Mouse (Mus musculus) hindbrain, embryonic 13.5 days (tissue): ENCODE measurements around the gene Nutm1. TPM values are rescaled to one million over a fixed set of nuclear protein-coding genes. Genes with fewer than 3 reads are reported as not detected.
A peak's percentile ranks its signal among the peaks of the same experiment; 100 is the strongest.

Experiments used
- ATAC-seq: fragments of 200-750 bp; cut with Nextera tagmentation; 2 replicates; pipeline ENCODE4 v1.8.0; 2017; ENCODE audit warnings: moderate TSS enrichment; ENCODE audit not compliant: low FRiP score
- H3K27ac ChIP-seq: fragments of 300-500 bp; sonication (generic); 2 replicates; pipeline ENCODE4 v1.5.1; 2015; ENCODE audit warnings: inconsistent platforms, mild to moderate bottlenecking, moderate library complexity
- H3K27me3 ChIP-seq: fragments of 300-500 bp; sonication (generic); 2 replicates; pipeline ENCODE4 v1.6.1; 2015; ENCODE audit warnings: mild to moderate bottlenecking, inconsistent platforms
- H3K36me3 ChIP-seq: fragments of 300-500 bp; sonication (generic); 2 replicates; pipeline ENCODE4 v1.6.1; 2015; ENCODE audit warnings: mild to moderate bottlenecking, inconsistent platforms
- H3K4me1 ChIP-seq: fragments of 300-500 bp; sonication (generic); replicated peaks from 2 replicates; pipeline ENCODE4 v1.6.1; 2015; ENCODE audit warnings: inconsistent platforms
- H3K4me2 ChIP-seq: fragments of 300-500 bp; sonication (generic); 2 replicates; pipeline ENCODE4 v1.6.1; 2015; ENCODE audit warnings: inconsistent platforms, mild to moderate bottlenecking, moderate library complexity
- H3K4me3 ChIP-seq: fragments of 300-500 bp; sonication (generic); 2 replicates; pipeline ENCODE4 v1.5.1; 2015; ENCODE audit warnings: mild to moderate bottlenecking, inconsistent platforms
- H3K9ac ChIP-seq: fragments of 300-500 bp; sonication (generic); 2 replicates; pipeline ENCODE4 v1.6.1; 2015; ENCODE audit warnings: mild to moderate bottlenecking, inconsistent platforms
- H3K9me3 ChIP-seq: fragments of 300-500 bp; sonication (generic); 2 replicates; pipeline ENCODE4 v1.6.1; 2016; ENCODE audit warnings: inconsistent platforms
- WGBS: fragments of 180-500 bp; shearing (Covaris S2); methylation state at CpG from one replicate; pipeline ENCODE4 v1.1.7; 2015; 5-methylcytosine and 5-hydroxymethylcytosine counted together
- polyA plus RNA-seq: library from polyadenylated mRNA; unstranded; fragments of >200 nt; fragmentation: Nextera tagmentation; extraction: Ambion mirVana; gene quantifications from 2 replicates; pipeline ENCODE4 v1.2.1, GENCODE M21; 2015

The Nutm1 gene
- polyA plus RNA-seq, 1 experiment from 2014 or later, result 0.05 TPM

- Histone ChIP-seq H3K9ac (no peak overlapping the region), H3K36me3 (peaks cover 3% of the 10 kb centered on the region; the same call in 1 of the 2 replicates), H3K4me3 (no peak overlapping the region), H3K4me1 (peaks cover 23% of the 10 kb centered on the region), H3K4me2 (no peak overlapping the region), H3K9me3 (no peaks in the 10 kb centered on the region), H3K27me3 (no peaks in the 10 kb centered on the region), H3K27ac (no peak overlapping the region)
- WGBS, result 89% methylated on average over 2 of the region's 2 CpGs
- no peak for ATAC-seq
Observed at GRCm38 (mm10) chr2:112272909-112273308, 13.8 kb upstream of the Nutm1 start.

- peaks cover 43% of the 10 kb centered on the region for H3K4me1 ChIP-seq
- H3K36me3 ChIP-seq, result no peaks in the 10 kb centered on the region
- H3K4me2 ChIP-seq, result peak overlapping the region; percentile 25
- H3K27ac ChIP-seq, result no peak overlapping the region
- no peaks in the 10 kb centered on the region for H3K27me3 ChIP-seq
- no peak overlapping the region for H3K9ac ChIP-seq
- WGBS, result 85% methylated on average over 2 of the region's 2 CpGs
- H3K4me3 ChIP-seq, result no peak overlapping the region
- ATAC-seq, result no peak
- no peaks in the 10 kb centered on the region for H3K9me3 ChIP-seq
Observed at GRCm38 (mm10) chr2:112270011-112270410, 10.9 kb upstream of the Nutm1 start.

DNA sequence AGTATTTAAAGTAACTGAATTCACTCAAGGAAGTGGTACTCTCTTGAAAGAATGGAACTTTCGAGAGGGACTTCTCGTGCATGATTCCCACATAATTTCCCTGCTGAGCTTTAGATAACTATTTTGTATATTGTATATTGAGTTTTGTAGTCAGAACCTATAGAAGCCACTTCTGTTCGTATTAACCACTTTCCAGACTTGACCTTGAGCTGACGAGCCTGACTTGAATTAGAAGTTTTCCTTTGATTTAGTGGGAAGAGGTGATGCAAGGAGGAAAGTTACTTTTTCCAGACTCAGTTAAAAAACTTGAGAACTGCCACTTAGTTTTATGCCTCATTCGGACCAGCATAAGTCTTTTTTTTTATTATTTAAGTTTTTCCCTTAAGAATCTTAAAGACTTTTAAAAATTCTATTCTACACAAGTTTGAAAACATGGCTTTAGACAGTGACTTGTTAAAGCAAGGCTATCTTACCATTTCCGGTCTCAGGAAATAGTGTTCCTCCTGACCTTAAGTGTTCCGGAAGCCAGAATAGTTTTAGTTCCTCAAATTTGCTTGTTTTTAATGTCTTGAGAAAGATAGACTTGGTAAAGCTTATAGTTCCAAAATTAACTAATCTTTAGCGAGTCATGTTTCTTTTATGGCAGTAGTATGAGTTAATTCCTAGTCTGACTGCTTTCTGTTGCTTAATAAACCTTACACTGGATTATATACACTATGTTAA lies 8.6 kb upstream of the Nutm1 start:
- Histone ChIP-seq H3K27ac (no peak overlapping the region), H3K36me3 (no peaks in the 10 kb centered on the region), H3K9ac (0 out of 2 replicates have a peak overlapping the region, but pooled peaks have one; percentile 15), H3K9me3 (no peaks in the 10 kb centered on the region), H3K4me3 (peak overlapping the region; percentile 65), H3K27me3 (no peaks in the 10 kb centered on the region), H3K4me2 (peak overlapping the region; percentile 91), H3K4me1 (peaks cover 57% of the 10 kb centered on the region)
- no peak for ATAC-seq
- WGBS, result 87% methylated on average over 8 of the region's 8 CpGs

- H3K4me3 ChIP-seq, result peak overlapping the region; percentile 65
- no peaks in the 10 kb centered on the region for H3K36me3 ChIP-seq
- ATAC-seq, result no peak
- H3K4me2 ChIP-seq, result peak overlapping the region; percentile 91
- no peaks in the 10 kb centered on the region for H3K9me3 ChIP-seq
- H3K4me1 ChIP-seq, result peaks cover 61% of the 10 kb centered on the region
- H3K27me3 ChIP-seq, result no peaks in the 10 kb centered on the region
- peak overlapping the region; percentile 87 for H3K9ac ChIP-seq
- 43% methylated on average over 10 of the region's 10 CpGs for WGBS
- no peak overlapping the region; the same call in 1 of the 2 replicates for H3K27ac ChIP-seq
Observed at GRCm38 (mm10) chr2:112266780-112267179, 7.7 kb upstream of the Nutm1 start.

DNA sequence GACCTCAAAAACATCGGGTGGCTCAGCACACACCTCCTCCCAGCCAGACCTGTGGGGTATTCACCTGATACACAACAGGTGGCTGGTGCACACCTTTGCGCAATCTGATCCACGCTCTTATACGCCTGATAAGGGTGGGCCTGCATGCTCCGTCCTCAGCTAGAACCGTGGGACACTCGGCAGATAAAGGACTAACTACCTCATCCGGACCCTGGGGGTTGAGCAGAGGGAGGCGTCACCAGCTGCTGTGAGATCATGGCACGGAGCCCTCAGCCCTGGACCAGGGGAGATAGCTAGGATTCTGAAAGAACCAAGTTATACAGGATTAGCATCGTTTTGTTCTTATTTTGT lies 7.1 kb upstream of the Nutm1 start, which contains the start of gene Gm21985:
Gene Gm21985 (plus strand): TSS at position 73 of the 351 bp plus-strand sequence.
- Histone ChIP-seq H3K27me3 (no peaks in the 10 kb centered on the region), H3K36me3 (no peaks in the 10 kb centered on the region), H3K4me3 (peak within 1 kb of the TSS; percentile 65), H3K4me1 (peaks cover 57% of the 10 kb centered on the region), H3K4me2 (peak within 1 kb of the TSS; percentile 91), H3K9ac (peak within 1 kb of the TSS; percentile 87), H3K27ac (peak within 1 kb of the TSS; percentile 96), H3K9me3 (no peaks in the 10 kb centered on the region)
- peak; percentile 39 for ATAC-seq
- WGBS, result 1% methylated on average over 11 of the region's 11 CpGs

- Histone ChIP-seq H3K27ac (peak within 1 kb of the TSS; percentile 96), H3K9me3 (no peaks in the 10 kb centered on the region), H3K27me3 (no peaks in the 10 kb centered on the region), H3K9ac (peak within 1 kb of the TSS; percentile 87), H3K36me3 (no peaks in the 10 kb centered on the region), H3K4me1 (peaks cover 55% of the 10 kb centered on the region), H3K4me3 (peak within 1 kb of the TSS; percentile 65), H3K4me2 (peak within 1 kb of the TSS; percentile 91)
- peak; percentile 93 for ATAC-seq
- WGBS, result under 1% methylated on average over 62 of the region's 85 CpGs
Observed at GRCm38 (mm10) chr2:112265448-112266241, 6.6 kb upstream of the Nutm1 start, which contains the start of gene Slc12a6. Gene Slc12a6, plus strand, starts transcription at chr2:112265825.

GRCm38 (mm10) chr2:112264364-112264763 lies 5.3 kb upstream of the Nutm1 start:
- WGBS, result 81% methylated on average over 4 of the region's 4 CpGs
- H3K4me2 ChIP-seq, result no peak overlapping the region
- no peak for ATAC-seq
- H3K9ac ChIP-seq, result no peak overlapping the region
- peaks cover 48% of the 10 kb centered on the region for H3K4me1 ChIP-seq
- no peaks in the 10 kb centered on the region for H3K36me3 ChIP-seq
- no peak overlapping the region for H3K27ac ChIP-seq
- H3K9me3 ChIP-seq, result no peaks in the 10 kb centered on the region
- H3K4me3 ChIP-seq, result no peak overlapping the region
- H3K27me3 ChIP-seq, result no peaks in the 10 kb centered on the region

- Histone ChIP-seq H3K9ac (peak overlapping the region; percentile 71), H3K27me3 (no peaks in the 10 kb centered on the region), H3K4me3 (peak overlapping the region; percentile 56), H3K36me3 (no peaks in the 10 kb centered on the region), H3K4me2 (peak overlapping the region; percentile 68), H3K4me1 (peaks cover 37% of the 10 kb centered on the region), H3K9me3 (no peaks in the 10 kb centered on the region), H3K27ac (no peak overlapping the region)
- no peak for ATAC-seq
- WGBS, result 40% methylated on average over 4 of the region's 4 CpGs
Observed at GRCm38 (mm10) chr2:112262779-112263295, 3.7 kb upstream of the Nutm1 start.

- ATAC-seq, result peak; percentile 69
- Histone ChIP-seq H3K9ac (peak within 1 kb of the TSS; percentile 71), H3K27ac (peak within 1 kb of the TSS; percentile 83), H3K4me1 (peaks cover 29% of the 10 kb centered on the region), H3K36me3 (no peaks in the 10 kb centered on the region), H3K4me2 (peak within 1 kb of the TSS; percentile 68), H3K9me3 (no peaks in the 10 kb centered on the region), H3K27me3 (no peaks in the 10 kb centered on the region), H3K4me3 (peak within 1 kb of the TSS; percentile 56)
- WGBS, result under 1% methylated on average over 36 of the region's 36 CpGs
Observed at GRCm38 (mm10) chr2:112261748-112262653, 2.9 kb upstream of the Nutm1 start, which contains the start of gene Nop10. Gene Nop10, plus strand, starts transcription at chr2:112261926.

DNA sequence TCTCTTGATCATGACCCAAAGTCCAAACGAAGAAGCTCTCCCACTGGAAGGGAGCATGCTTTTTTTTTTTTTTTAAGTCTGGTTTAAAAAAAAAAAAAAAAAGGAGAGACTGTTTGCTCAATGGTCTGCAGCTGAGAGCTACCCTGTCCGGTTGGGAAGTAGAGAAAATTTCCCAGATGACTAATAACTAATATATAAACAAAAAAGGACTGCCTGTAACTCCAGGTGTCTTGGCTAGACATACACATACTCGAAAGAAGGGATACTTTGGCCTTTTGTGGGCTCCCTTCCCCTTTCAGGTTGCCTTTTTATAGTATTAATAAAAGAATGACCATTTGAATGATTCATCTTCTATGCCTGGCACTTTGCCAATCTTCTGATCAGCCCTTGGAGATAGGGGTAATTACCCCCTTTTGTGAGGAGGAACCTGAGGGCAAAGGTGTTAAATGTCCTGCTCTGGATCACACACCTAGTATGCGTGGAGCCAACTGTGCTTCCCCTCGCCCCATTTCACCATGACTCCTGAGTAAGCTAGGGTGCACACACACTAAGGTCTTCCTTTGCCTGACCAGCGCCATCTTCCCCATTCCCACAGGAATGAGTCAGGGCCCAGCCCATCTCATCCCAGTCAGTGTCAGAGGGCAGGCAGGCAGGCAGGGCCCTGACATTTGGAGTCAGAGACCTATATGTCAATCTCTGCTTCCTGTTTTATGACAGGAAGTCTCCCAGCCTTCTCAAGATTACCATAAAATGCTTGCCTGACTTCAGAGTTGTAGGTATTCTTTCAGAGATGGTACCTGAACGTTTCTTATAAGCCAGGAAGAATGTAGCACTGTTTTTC lies 4.2 kb downstream of the Nutm1 start:
- WGBS, result 74% methylated on average over 7 of the region's 7 CpGs
- no peak overlapping the region for H3K9ac ChIP-seq
- no peak overlapping the region for H3K27ac ChIP-seq
- no peak for ATAC-seq
- no peak overlapping the region for H3K4me3 ChIP-seq
- no peaks in the 10 kb centered on the region for H3K9me3 ChIP-seq
- no peak overlapping the region for H3K4me2 ChIP-seq
- H3K4me1 ChIP-seq, result no peaks in the 10 kb centered on the region
- H3K27me3 ChIP-seq, result no peaks in the 10 kb centered on the region
- H3K36me3 ChIP-seq, result 0 out of 2 replicates have a peak, but pooled peaks cover 2% of the 10 kb centered on the region
